Mouse (Mus musculus): Measurements from ENCODE around the gene Klf12.

Klf12 gene

GRCm38 (mm10) chr14:100235746-100236145, 48.7 kb downstream of the Klf12 start:
- no peak for DNase-seq (ENCODE audit: extremely low spot score, low read depth, low spot score)

- DNase-seq (ENCODE audit: extremely low spot score, low read depth, low spot score) = no peak
Observed at GRCm38 (mm10) chr14:100231384-100231783, 53.1 kb downstream of the Klf12 start.

- DNase-seq (ENCODE audit: extremely low spot score, low read depth, low spot score) = no peak
Observed at GRCm38 (mm10) chr14:100228120-100228519, 56.4 kb downstream of the Klf12 start.

GRCm38 (mm10) chr14:100227717-100228116, 56.8 kb downstream of the Klf12 start:
- no peak for DNase-seq (ENCODE audit: extremely low spot score, low read depth, low spot score)

GRCm38 (mm10) chr14:100224151-100224550, 60.3 kb downstream of the Klf12 start:
- DNase-seq (ENCODE audit: extremely low spot score, low read depth, low spot score) = no peak

- DNase-seq (ENCODE audit: extremely low spot score, low read depth, low spot score) = no peak
Observed at GRCm38 (mm10) chr14:100222260-100222659, 62.2 kb downstream of the Klf12 start.

GRCm38 (mm10) chr14:100215213-100215785, 69.2 kb downstream of the Klf12 start:
- no peak for DNase-seq (ENCODE audit: extremely low spot score, low read depth, low spot score)

- DNase-seq (ENCODE audit: extremely low spot score, low read depth, low spot score) = no peak
Observed at GRCm38 (mm10) chr14:100213066-100213465, 71.4 kb downstream of the Klf12 start.

GRCm38 (mm10) chr14:100211826-100212117, 72.7 kb downstream of the Klf12 start:
- DNase-seq (ENCODE audit: extremely low spot score, low read depth, low spot score) = no peak

GRCm38 (mm10) chr14:100211036-100211825, 73.2 kb downstream of the Klf12 start:
- DNase-seq (ENCODE audit: extremely low spot score, low read depth, low spot score) = no peak

GRCm38 (mm10) chr14:100209814-100210419, 74.6 kb downstream of the Klf12 start:
- no peak for DNase-seq (ENCODE audit: extremely low spot score, low read depth, low spot score)

- DNase-seq (ENCODE audit: extremely low spot score, low read depth, low spot score) = no peak
Observed at GRCm38 (mm10) chr14:100207081-100207480, 77.4 kb downstream of the Klf12 start.

- DNase-seq (ENCODE audit: extremely low spot score, low read depth, low spot score) = no peak
Observed at GRCm38 (mm10) chr14:100206207-100206606, 78.3 kb downstream of the Klf12 start.

GRCm38 (mm10) chr14:100200058-100200688, 84.3 kb downstream of the Klf12 start:
- DNase-seq (ENCODE audit: extremely low spot score, low read depth, low spot score) = no peak

- DNase-seq (ENCODE audit: extremely low spot score, low read depth, low spot score) = no peak
Observed at GRCm38 (mm10) chr14:100198636-100199035, 85.8 kb downstream of the Klf12 start.

GRCm38 (mm10) chr14:100197199-100197598, 87.3 kb downstream of the Klf12 start:
- DNase-seq (ENCODE audit: extremely low spot score, low read depth, low spot score) = no peak

GRCm38 (mm10) chr14:100189490-100190197, 94.8 kb downstream of the Klf12 start:
- no peak for DNase-seq (ENCODE audit: extremely low spot score, low read depth, low spot score)

GRCm38 (mm10) chr14:100187372-100187771, 97.1 kb downstream of the Klf12 start:
- no peak for DNase-seq (ENCODE audit: extremely low spot score, low read depth, low spot score)

GRCm38 (mm10) chr14:100177796-100178195, 106.7 kb downstream of the Klf12 start:
- DNase-seq (ENCODE audit: extremely low spot score, low read depth, low spot score) = no peak

- no peak for DNase-seq (ENCODE audit: extremely low spot score, low read depth, low spot score)
Observed at GRCm38 (mm10) chr14:100165075-100165474, 119.4 kb downstream of the Klf12 start.

GRCm38 (mm10) chr14:100156639-100157038, 127.8 kb downstream of the Klf12 start:
- DNase-seq (ENCODE audit: extremely low spot score, low read depth, low spot score) = no peak
